Mouse (Mus musculus) CH12.LX (cell line): ENCODE results near the gene Akt3. TPM values are rescaled to one million over a fixed set of nuclear protein-coding genes. Genes with fewer than 3 reads are reported as not detected.

ENCODE experiments used
- DNase-seq: peaks from one replicate; pipeline ENCODE4 v3.0.0-alpha.2; 2013; ENCODE audit errors: extremely low read depth
- H3K27ac ChIP-seq: 2 replicates; pipeline ENCODE4 v1.5.1; 2012; ENCODE audit warnings: low read depth, mild to moderate bottlenecking, control low read depth, moderate library complexity; ENCODE audit not compliant: insufficient read depth
- H3K27me3 ChIP-seq: replicated peaks from 2 replicates; pipeline ENCODE3; 2012; ENCODE audit warnings: inconsistent platforms
- H3K36me3 ChIP-seq, 2 experiments: replicated peaks in 1 of 2; 2 replicates each; pipeline versions ENCODE3 to v1.6.1; 2012; ENCODE audit warnings: inconsistent platforms in 1 of 2, low read length in 1 of 2, mild to moderate bottlenecking in 1 of 2, mixed read lengths in 1 of 2, moderate library complexity in 1 of 2; ENCODE audit not compliant: control insufficient read depth in 1 of 2, insufficient read depth in 1 of 2
- H3K4me1 ChIP-seq, 2 experiments: 2 replicates each; pipeline ENCODE4 v1.6.1; 2012; ENCODE audit warnings: inconsistent platforms in 1 of 2, moderate library complexity in 1 of 2; ENCODE audit not compliant: insufficient read depth in 2 of 2, control insufficient read depth in 1 of 2
- H3K4me2 ChIP-seq: 2 replicates; pipeline ENCODE4 v1.6.1; 2012; ENCODE audit warnings: low read depth, mild to moderate bottlenecking, control low read depth; ENCODE audit not compliant: poor library complexity, insufficient read depth, severe bottlenecking
- H3K4me3 ChIP-seq, 3 experiments: fragments of 150-350 bp in 1 of 3; sonication (generic) in 1 of 3; replicated peaks in 1 of 3; 2 replicates each; pipeline versions ENCODE3 to v1.5.1; 2011 to 2012; ENCODE audit warnings: low read depth in 2 of 3, low read length in 2 of 3, mild to moderate bottlenecking in 2 of 3, moderate library complexity in 2 of 3, control low read depth in 1 of 3, improper control_type of control experiment in 1 of 3, inconsistent platforms in 1 of 3, mixed read lengths in 1 of 3; ENCODE audit not compliant: poor library complexity in 1 of 3
- H3K79me2 ChIP-seq: replicated peaks from 2 replicates; pipeline ENCODE4 v1.6.1; 2012; ENCODE audit warnings: mild to moderate bottlenecking, moderate library complexity; ENCODE audit not compliant: control insufficient read depth, poor library complexity, insufficient read depth, severe bottlenecking; ENCODE audit errors: extremely low read depth
- H3K9ac ChIP-seq: 2 replicates; pipeline ENCODE4 v1.6.1; 2012; ENCODE audit warnings: low read depth, mild to moderate bottlenecking, control low read depth, moderate library complexity; ENCODE audit not compliant: insufficient read depth
- H3K9me3 ChIP-seq: replicated peaks from 2 replicates; pipeline ENCODE3; 2012; ENCODE audit warnings: low read length, inconsistent platforms, mixed read lengths
- BHLHE40 ChIP-seq: IDR thresholded peaks from 2 replicates; pipeline ENCODE4 v1.6.1; 2011; ENCODE audit warnings: mild to moderate bottlenecking, low read depth, low read length, improper control_type of control experiment
- CHD2 ChIP-seq: IDR thresholded peaks from 2 replicates; pipeline ENCODE4 v1.6.1; 2011; ENCODE audit warnings: low read length, improper control_type of control experiment
- CTCF ChIP-seq, 2 experiments: IDR thresholded peaks in 1 of 2; conservative IDR thresholded peaks in 1 of 2; 2 replicates each; pipeline ENCODE4 v1.5.1; 2011 to 2012; ENCODE audit warnings: low read depth in 2 of 2, low read length in 2 of 2, improper control_type of control experiment in 1 of 2, inconsistent platforms in 1 of 2, mild to moderate bottlenecking in 1 of 2, moderate library complexity in 1 of 2
- E2F4 ChIP-seq: IDR thresholded peaks from 2 replicates; pipeline ENCODE4 v1.6.1; 2011; ENCODE audit warnings: low read depth, low read length, improper control_type of control experiment; ENCODE audit not compliant: insufficient replicate concordance
- EP300 ChIP-seq: IDR thresholded peaks from 2 replicates; pipeline ENCODE4 v1.6.1; 2011; ENCODE audit warnings: low read length, improper control_type of control experiment
- ETS1 ChIP-seq: conservative IDR thresholded peaks from 2 replicates; pipeline ENCODE4 v1.6.1; 2012; ENCODE audit warnings: low read depth, mild to moderate bottlenecking, inconsistent platforms, low read length, improper control_type of control experiment, moderate library complexity
- GABPA ChIP-seq: IDR thresholded peaks from 2 replicates; pipeline ENCODE4 v1.6.1; 2012; ENCODE audit warnings: low read depth, low read length, improper control_type of control experiment, inconsistent platforms; ENCODE audit not compliant: insufficient replicate concordance
- HCFC1 ChIP-seq: IDR thresholded peaks from 2 replicates; pipeline ENCODE4 v1.6.1; 2012; ENCODE audit warnings: low read depth, mild to moderate bottlenecking, inconsistent platforms, low read length, improper control_type of control experiment
- IRF4 ChIP-seq: IDR thresholded peaks from 2 replicates; pipeline ENCODE4 v1.6.1; 2014; ENCODE audit warnings: low read depth, mild to moderate bottlenecking, inconsistent platforms, low read length, improper control_type of control experiment
- KAT2A ChIP-seq: IDR thresholded peaks from 2 replicates; pipeline ENCODE4 v1.6.1; 2012; ENCODE audit warnings: low read length, improper control_type of control experiment, inconsistent platforms; ENCODE audit not compliant: insufficient replicate concordance
- MAFK ChIP-seq: IDR thresholded peaks from 2 replicates; pipeline ENCODE4 v1.6.1; 2011; ENCODE audit warnings: low read length, improper control_type of control experiment; ENCODE audit not compliant: insufficient replicate concordance
- MAZ ChIP-seq: IDR thresholded peaks from 2 replicates; pipeline ENCODE4 v1.6.1; 2012; ENCODE audit warnings: low read depth, mild to moderate bottlenecking, inconsistent platforms, low read length, improper control_type of control experiment, moderate library complexity
- MEF2A ChIP-seq: IDR thresholded peaks from 2 replicates; pipeline ENCODE4 v1.6.1; 2014; ENCODE audit warnings: low read depth, mild to moderate bottlenecking, inconsistent platforms, low read length, improper control_type of control experiment, borderline replicate concordance
- PAX5 ChIP-seq: IDR thresholded peaks from 2 replicates; pipeline ENCODE4 v1.6.1; 2012; ENCODE audit warnings: low read length, inconsistent platforms, mixed read lengths
- RAD21 ChIP-seq: IDR thresholded peaks from 2 replicates; pipeline ENCODE4 v1.6.1; 2011; ENCODE audit warnings: low read depth, mild to moderate bottlenecking, low read length, improper control_type of control experiment, moderate library complexity
- SIN3A ChIP-seq: IDR thresholded peaks from 2 replicates; pipeline ENCODE4 v1.6.1; 2012; ENCODE audit warnings: low read length, improper control_type of control experiment, inconsistent platforms
- SMC3 ChIP-seq: IDR thresholded peaks from 2 replicates; pipeline ENCODE4 v1.6.1; 2011; ENCODE audit warnings: low read depth, low read length, improper control_type of control experiment
- UBTF ChIP-seq: IDR thresholded peaks from 2 replicates; pipeline ENCODE4 v1.6.1; 2012; ENCODE audit warnings: low read depth, mild to moderate bottlenecking, inconsistent platforms, low read length, improper control_type of control experiment, moderate library complexity
- USF1 ChIP-seq: IDR thresholded peaks from 2 replicates; pipeline ENCODE4 v1.6.1; 2014; ENCODE audit warnings: low read depth, mild to moderate bottlenecking, inconsistent platforms, low read length, improper control_type of control experiment
- USF2 ChIP-seq: conservative IDR thresholded peaks from 2 replicates; pipeline ENCODE4 v1.6.1; 2011; ENCODE audit warnings: low read depth, low read length, improper control_type of control experiment
- ZKSCAN1 ChIP-seq: IDR thresholded peaks from 2 replicates; pipeline ENCODE4 v1.6.1; 2012; ENCODE audit warnings: low read depth, inconsistent platforms, low read length, improper control_type of control experiment, borderline replicate concordance
- ZMIZ1 ChIP-seq: IDR thresholded peaks from 2 replicates; pipeline ENCODE4 v1.6.1; 2012; ENCODE audit warnings: low read depth, mild to moderate bottlenecking, inconsistent platforms, low read length, improper control_type of control experiment
- dilution Hi-C: fragments of 300-500 bp; cut with MboI; formaldehyde crosslinking; loops from 2 replicates; pipeline ENCODE4 v1.14.3; 2020; ENCODE audit warnings: low sequenced_read_pairs; ENCODE audit not compliant: extremely low pct_unique_long_range_greater_than_20kb, extremely low pct_ligation_motif_present
- in situ Hi-C: fragments of 300-500 bp; cut with MboI; formaldehyde crosslinking; loops from 3 replicates; pipeline ENCODE4 v1.14.3; 2019; ENCODE audit warnings: low sequenced_read_pairs, low pct_ligation_motif_present, low pct_unique_long_range_greater_than_20kb, mixed read lengths
- polyA plus RNA-seq: library from polyadenylated mRNA; unstranded; fragments of >175 nt; gene quantifications from 2 replicates; pipeline ENCODE4 v1.2.1, GENCODE M21; 2012; ENCODE audit warnings: low read depth; ENCODE audit not compliant: insufficient read length
- total RNA-seq, 2 experiments: library from RNA; depleted of rRNA; stranded (reverse); fragments of 300-350 nt in 1 of 2; fragments of >200 nt in 1 of 2; gene quantifications; 2 replicates each; pipeline ENCODE4 v1.2.3; 2012 to 2014

Akt3 gene
- total and polyA plus RNA-seq, 3 experiments, result 0.34 to 1.3 (median 0.82) TPM

DNA sequence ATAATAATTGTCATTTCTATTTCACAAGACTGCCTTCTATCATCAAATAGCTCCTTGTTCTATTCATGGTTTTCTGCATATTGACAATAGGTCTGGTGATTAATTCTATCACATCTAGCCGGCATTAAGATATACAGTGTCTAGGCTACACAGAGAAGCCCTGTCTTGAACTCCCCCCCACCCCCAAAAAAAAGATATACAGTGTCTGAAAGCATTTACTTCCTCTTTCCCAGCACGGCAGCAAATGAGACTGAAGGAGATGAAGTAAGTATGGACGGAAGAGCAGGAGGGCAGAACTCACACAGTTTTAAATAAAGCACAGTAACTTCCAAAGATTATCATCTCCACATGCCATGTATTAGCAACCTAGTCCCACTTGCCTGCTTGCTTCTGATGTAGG, 168.5 kb downstream of the Akt3 start:
- no peaks in the 10 kb centered on the region for H3K79me2 ChIP-seq
- DNase-seq, result peak; percentile 28
- peaks cover 0 to 7% of the 10 kb centered on the region in 2 experiments; a peak in 2 of 4 replicates for H3K4me1 ChIP-seq
- dilution Hi-C loops, result no loop called here
- H3K27ac ChIP-seq, result no peak overlapping the region
- no peaks in the 10 kb centered on the region for H3K9me3 ChIP-seq
- no peak overlapping the region for H3K4me2 ChIP-seq
- H3K36me3 ChIP-seq, result no peaks in the 10 kb centered on the region
- H3K4me3 ChIP-seq, result no peak overlapping the region
- no peak overlapping the region for H3K9ac ChIP-seq
- in situ Hi-C loops, result no loop called here
- TF ChIP-seq MAZ (no peak), RAD21 (no peak), BHLHE40 (no peak), SMC3 (no peak), HCFC1 (no peak), USF1 (no peak), CTCF (conservative IDR thresholded peaks at IDR 0.05 in 1 of 2, IDR thresholded peaks at IDR 0.05 in 1 of 2; ENCODE audit: low read depth in 2 of 2, low read length in 2 of 2) (no peak), GABPA (no peak), ZMIZ1 (no peak), USF2 (no peak)
- H3K27me3 ChIP-seq, result no peaks in the 10 kb centered on the region

DNA sequence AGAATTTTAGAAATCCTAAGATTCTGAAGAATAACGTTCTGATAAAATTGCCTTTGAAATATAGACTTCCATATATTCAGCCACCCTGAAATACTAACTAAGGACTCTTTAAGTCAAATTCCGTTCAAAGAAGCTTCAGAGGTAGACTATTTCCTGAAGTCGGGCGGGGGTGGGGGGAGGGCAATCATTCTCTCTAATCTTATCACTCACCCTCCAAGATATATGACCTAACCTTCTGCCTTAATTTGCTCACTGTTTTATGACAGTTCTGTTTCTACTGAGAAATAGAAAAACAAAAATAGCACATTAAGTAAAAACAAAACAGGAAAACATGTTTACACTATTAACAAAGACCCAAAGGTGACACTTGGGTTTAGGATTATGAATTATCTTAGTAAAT, 169.0 kb downstream of the Akt3 start:
- DNase-seq, result no peak
- Histone ChIP-seq H3K36me3 (no peaks in the 10 kb centered on the region), H3K4me2 (no peak overlapping the region), H3K79me2 (no peaks in the 10 kb centered on the region), H3K4me3 (no peak overlapping the region), H3K27ac (no peak overlapping the region), H3K9ac (no peak overlapping the region), H3K9me3 (no peaks in the 10 kb centered on the region), H3K4me1 (peaks cover 0 to 7% of the 10 kb centered on the region in 2 experiments; a peak in 2 of 4 replicates), H3K27me3 (no peaks in the 10 kb centered on the region)
- dilution Hi-C loops (no loop called here), in situ Hi-C loops (no loop called here)
- TF ChIP-seq ZKSCAN1 (no peak), EP300 (no peak), PAX5 (no peak), IRF4 (no peak), ZMIZ1 (no peak), E2F4 (no peak), CHD2 (no peak), SIN3A (no peak), UBTF (no peak), KAT2A (no peak), ETS1 (no peak), USF1 (no peak), MEF2A (no peak), CTCF (conservative IDR thresholded peaks at IDR 0.05 in 1 of 2, IDR thresholded peaks at IDR 0.05 in 1 of 2; ENCODE audit: low read depth in 2 of 2, low read length in 2 of 2) (no peak), USF2 (no peak), MAFK (no peak), GABPA (no peak)
